Mouse (Mus musculus): ENCODE results near the gene Tbc1d22a. TPM values are rescaled to one million over a fixed set of nuclear protein-coding genes. Genes with fewer than 3 reads are reported as not detected.
"Not testable (repeated sequence)": the region's sequence is repeated elsewhere in the genome, so short reads cannot be mapped to it uniquely, and the experiment has no call there.

Tbc1d22a gene
- polyA plus RNA-seq, 1 experiment, result 34.7 TPM

- Histone ChIP-seq H3K4me3 (replicated peaks; ENCODE audit: extremely low read depth, low read depth, low read length) (no peak overlapping the region), H3K4me1 (ENCODE audit: control insufficient read depth, insufficient read depth, low read length) (peaks cover 23% of the 10 kb centered on the region)
- WGBS, result 52% methylated on average over 4 of the region's 4 CpGs
- DNase-seq, result no peak
- TF ChIP-seq CTCF (IDR thresholded peaks at IDR 0.05; ENCODE audit: insufficient read depth, low read length) (no peak), POLR2A (IDR thresholded peaks at IDR 0.05; ENCODE audit: borderline replicate concordance, extremely low read depth, low read depth, low read length) (no peak)
These were observed 33.8 kb upstream of the Tbc1d22a start for GRCm38 (mm10) chr15:86180427-86180826.

GRCm38 (mm10) chr15:86181321-86181720 lies 32.9 kb upstream of the Tbc1d22a start:
- peaks cover 23% of the 10 kb centered on the region for H3K4me1 ChIP-seq (ENCODE audit: control insufficient read depth, insufficient read depth, low read length)
- not testable (repeated sequence) for H3K4me3 ChIP-seq (replicated peaks; ENCODE audit: extremely low read depth, low read depth, low read length); DNase-seq
- 94% methylated on average over 3 of the region's 3 CpGs for WGBS

- Histone ChIP-seq H3K4me3 (replicated peaks; ENCODE audit: extremely low read depth, low read depth, low read length) (peak overlapping the region; percentile 22), H3K4me1 (ENCODE audit: control insufficient read depth, insufficient read depth, low read length) (peaks cover 27% of the 10 kb centered on the region)
- TF ChIP-seq CTCF (IDR thresholded peaks at IDR 0.05; ENCODE audit: insufficient read depth, low read length) (no peak), POLR2A (IDR thresholded peaks at IDR 0.05; ENCODE audit: borderline replicate concordance, extremely low read depth, low read depth, low read length) (no peak)
- WGBS, result 4% methylated on average over 11 of the region's 11 CpGs
- no peak for DNase-seq
These were observed 32.3 kb upstream of the Tbc1d22a start for GRCm38 (mm10) chr15:86181941-86182439.

GRCm38 (mm10) chr15:86182646-86183045 lies 31.6 kb upstream of the Tbc1d22a start:
- 10% methylated on average over 13 of the region's 13 CpGs for WGBS
- Histone ChIP-seq H3K4me3 (replicated peaks; ENCODE audit: extremely low read depth, low read depth, low read length) (no peak overlapping the region), H3K4me1 (ENCODE audit: control insufficient read depth, insufficient read depth, low read length) (peaks cover 24% of the 10 kb centered on the region)
- DNase-seq, result peak; percentile 62
- TF ChIP-seq CTCF (IDR thresholded peaks at IDR 0.05; ENCODE audit: insufficient read depth, low read length), result no peak
- no peak for TF ChIP-seq POLR2A (IDR thresholded peaks at IDR 0.05; ENCODE audit: borderline replicate concordance, extremely low read depth, low read depth, low read length)

- WGBS, result 89% methylated on average over 8 of the region's 8 CpGs
- Histone ChIP-seq H3K4me1 (ENCODE audit: control insufficient read depth, insufficient read depth, low read length) (peaks cover 30% of the 10 kb centered on the region), H3K4me3 (replicated peaks; ENCODE audit: extremely low read depth, low read depth, low read length) (no peak overlapping the region)
- DNase-seq, result no peak
- TF ChIP-seq CTCF (IDR thresholded peaks at IDR 0.05; ENCODE audit: insufficient read depth, low read length) (no peak), POLR2A (IDR thresholded peaks at IDR 0.05; ENCODE audit: borderline replicate concordance, extremely low read depth, low read depth, low read length) (no peak)
These were observed 30.8 kb upstream of the Tbc1d22a start for GRCm38 (mm10) chr15:86183484-86183883.

GRCm38 (mm10) chr15:86184071-86184470 lies 30.2 kb upstream of the Tbc1d22a start:
- 46% methylated on average over 5 of the region's 5 CpGs for WGBS
- peak overlapping the region; percentile 37 for H3K4me3 ChIP-seq (replicated peaks; ENCODE audit: extremely low read depth, low read depth, low read length)

GRCm38 (mm10) chr15:86184851-86185688 lies 29.2 kb upstream of the Tbc1d22a start:
- TF ChIP-seq POLR2A (IDR thresholded peaks at IDR 0.05; ENCODE audit: borderline replicate concordance, extremely low read depth, low read depth, low read length) (no peak), CTCF (IDR thresholded peaks at IDR 0.05; ENCODE audit: insufficient read depth, low read length) (no peak)
- DNase-seq, result peak; percentile 55

More at GRCm38 (mm10) chr15:86184071-86184470, 30.2 kb upstream of the Tbc1d22a start:
- TF ChIP-seq POLR2A (IDR thresholded peaks at IDR 0.05; ENCODE audit: borderline replicate concordance, extremely low read depth, low read depth, low read length) (no peak), CTCF (IDR thresholded peaks at IDR 0.05; ENCODE audit: insufficient read depth, low read length) (no peak)
- peaks cover 34% of the 10 kb centered on the region for H3K4me1 ChIP-seq (ENCODE audit: control insufficient read depth, insufficient read depth, low read length)
- no peak for DNase-seq

GRCm38 (mm10) chr15:86185689-86186569 lies 28.3 kb upstream of the Tbc1d22a start, which contains the start of gene Cerk:
TSS of gene Cerk (minus strand) at chr15:86186141.
- peaks cover 41% of the 10 kb centered on the region for H3K4me1 ChIP-seq (ENCODE audit: control insufficient read depth, insufficient read depth, low read length)

More at GRCm38 (mm10) chr15:86184851-86185688, 29.2 kb upstream of the Tbc1d22a start:
- WGBS, result under 1% methylated on average over 70 of the region's 70 CpGs
- H3K4me3 ChIP-seq (replicated peaks; ENCODE audit: extremely low read depth, low read depth, low read length), result peak overlapping the region; percentile 88
- peaks cover 41% of the 10 kb centered on the region for H3K4me1 ChIP-seq (ENCODE audit: control insufficient read depth, insufficient read depth, low read length)

GRCm38 (mm10) chr15:86186686-86187085 lies 27.6 kb upstream of the Tbc1d22a start:
- H3K4me3 ChIP-seq (replicated peaks; ENCODE audit: extremely low read depth, low read depth, low read length), result no peak overlapping the region
- TF ChIP-seq POLR2A (IDR thresholded peaks at IDR 0.05; ENCODE audit: borderline replicate concordance, extremely low read depth, low read depth, low read length) (peak; percentile 20; the same call in 1 of the 2 replicates), CTCF (IDR thresholded peaks at IDR 0.05; ENCODE audit: insufficient read depth, low read length) (no peak)
- no peak for DNase-seq
- 53% methylated on average over 3 of the region's 3 CpGs for WGBS
- peaks cover 42% of the 10 kb centered on the region for H3K4me1 ChIP-seq (ENCODE audit: control insufficient read depth, insufficient read depth, low read length)

More at GRCm38 (mm10) chr15:86185689-86186569, 28.3 kb upstream of the Tbc1d22a start, which contains the start of gene Cerk:
- H3K4me3 ChIP-seq (replicated peaks; ENCODE audit: extremely low read depth, low read depth, low read length), result peak within 1 kb of the TSS; percentile 88
- peak; percentile 81 for DNase-seq
- 3% methylated on average over 42 of the region's 43 CpGs for WGBS
- TF ChIP-seq CTCF (IDR thresholded peaks at IDR 0.05; ENCODE audit: insufficient read depth, low read length) (peak; percentile 53), POLR2A (IDR thresholded peaks at IDR 0.05; ENCODE audit: borderline replicate concordance, extremely low read depth, low read depth, low read length) (peak; percentile 65; the same call in 1 of the 2 replicates)
